Mouse (Mus musculus) liver, embryonic 12.5 days (tissue): Measurements from ENCODE around the gene Faf1. TPM values are rescaled to one million over a fixed set of nuclear protein-coding genes. Genes with fewer than 3 reads are reported as not detected.

ENCODE experiments used
- ATAC-seq: fragments of 200-750 bp; cut with Nextera tagmentation; 2 replicates; pipeline ENCODE4 v1.8.0; 2017; ENCODE audit warnings: moderate number of reproducible peaks, mild to moderate bottlenecking, moderate library complexity
- H3K27ac ChIP-seq: fragments of 300-500 bp; sonication (generic); 2 replicates; pipeline ENCODE4 v1.5.1; 2016; ENCODE audit warnings: mild to moderate bottlenecking
- H3K27me3 ChIP-seq: fragments of 300-500 bp; sonication (generic); replicated peaks from 2 replicates; pipeline ENCODE4 v1.6.1; 2016; ENCODE audit warnings: mild to moderate bottlenecking, moderate library complexity
- H3K36me3 ChIP-seq: fragments of 300-500 bp; sonication (generic); 2 replicates; pipeline ENCODE4 v1.6.1; 2016; ENCODE audit warnings: mild to moderate bottlenecking, moderate library complexity
- H3K4me1 ChIP-seq: fragments of 300-500 bp; sonication (generic); 2 replicates; pipeline ENCODE4 v1.6.1; 2016
- H3K4me2 ChIP-seq: fragments of 300-500 bp; sonication (generic); 2 replicates; pipeline ENCODE4 v1.6.1; 2016; ENCODE audit warnings: mild to moderate bottlenecking, moderate library complexity
- H3K4me3 ChIP-seq: fragments of 300-500 bp; sonication (generic); 2 replicates; pipeline ENCODE4 v1.5.1; 2016; ENCODE audit warnings: mild to moderate bottlenecking, moderate library complexity
- H3K9ac ChIP-seq: fragments of 300-500 bp; sonication (generic); 2 replicates; pipeline ENCODE4 v1.6.1; 2016; ENCODE audit warnings: mild to moderate bottlenecking, moderate library complexity
- H3K9me3 ChIP-seq: fragments of 300-500 bp; sonication (generic); replicated peaks from 2 replicates; pipeline ENCODE4 v1.6.1; 2016; ENCODE audit warnings: mild to moderate bottlenecking, moderate library complexity
- WGBS: fragments of 180-500 bp; shearing (Covaris S2); methylation state at CpG from one replicate; pipeline ENCODE4 v1.1.7; 2016; ENCODE audit not compliant: insufficient replicate concordance; 5-methylcytosine and 5-hydroxymethylcytosine counted together
- polyA plus RNA-seq: library from polyadenylated mRNA; unstranded; fragments of >200 nt; fragmentation: Nextera tagmentation; extraction: Ambion mirVana; gene quantifications from 2 replicates; pipeline ENCODE4 v1.2.1, GENCODE M21; 2016

Faf1 gene
- polyA plus RNA-seq, 1 experiment from 2014 or later = 31.4 TPM

- Histone ChIP-seq H3K4me2 (peak overlapping the region; percentile 48), H3K9ac (no peak overlapping the region), H3K27ac (no peak overlapping the region), H3K4me3 (peak overlapping the region; percentile 39), H3K4me1 (peaks cover 32% of the 10 kb centered on the region), H3K27me3 (peaks cover 100% of the 10 kb centered on the region), H3K9me3 (no peaks in the 10 kb centered on the region), H3K36me3 (no peaks in the 10 kb centered on the region)
- 2% methylated on average over 55 of the region's 56 CpGs for WGBS
- ATAC-seq = peak; percentile 33; the same call in 1 of the 2 replicates
Observed at GRCm38 (mm10) chr4:109978068-109978857, 301.9 kb downstream of the Faf1 start.

DNA sequence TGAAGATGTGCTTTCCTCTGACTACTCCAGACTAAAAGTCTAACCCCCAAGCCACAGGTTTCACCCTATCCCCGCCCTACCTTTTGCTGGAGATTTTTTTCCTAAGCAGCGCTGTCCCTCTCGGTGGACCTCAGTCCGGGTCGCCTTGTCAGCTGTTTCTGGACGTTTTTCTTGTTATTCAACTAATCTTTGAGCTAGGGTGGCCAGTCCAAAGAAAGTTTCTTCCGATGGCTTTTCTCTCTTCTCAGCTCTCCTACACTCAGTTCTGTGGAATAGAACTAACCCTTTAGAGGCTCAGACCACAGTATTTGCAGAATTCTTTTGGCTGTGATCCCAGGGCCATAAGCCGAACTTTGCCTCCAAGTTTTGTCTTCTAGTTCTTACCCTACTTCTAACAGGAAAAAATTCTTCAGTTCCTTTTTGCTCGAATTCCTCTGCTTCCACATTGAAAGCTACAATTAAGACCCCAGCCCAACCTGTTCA lies 302.5 kb downstream of the Faf1 start:
- Histone ChIP-seq H3K9me3 (no peaks in the 10 kb centered on the region), H3K4me3 (no peak overlapping the region), H3K9ac (no peak overlapping the region), H3K4me1 (peaks cover 38% of the 10 kb centered on the region), H3K4me2 (no peak overlapping the region), H3K27me3 (peaks cover 100% of the 10 kb centered on the region), H3K36me3 (no peaks in the 10 kb centered on the region), H3K27ac (no peak overlapping the region)
- WGBS = 6% methylated on average over 9 of the region's 9 CpGs
- no peak for ATAC-seq

DNA sequence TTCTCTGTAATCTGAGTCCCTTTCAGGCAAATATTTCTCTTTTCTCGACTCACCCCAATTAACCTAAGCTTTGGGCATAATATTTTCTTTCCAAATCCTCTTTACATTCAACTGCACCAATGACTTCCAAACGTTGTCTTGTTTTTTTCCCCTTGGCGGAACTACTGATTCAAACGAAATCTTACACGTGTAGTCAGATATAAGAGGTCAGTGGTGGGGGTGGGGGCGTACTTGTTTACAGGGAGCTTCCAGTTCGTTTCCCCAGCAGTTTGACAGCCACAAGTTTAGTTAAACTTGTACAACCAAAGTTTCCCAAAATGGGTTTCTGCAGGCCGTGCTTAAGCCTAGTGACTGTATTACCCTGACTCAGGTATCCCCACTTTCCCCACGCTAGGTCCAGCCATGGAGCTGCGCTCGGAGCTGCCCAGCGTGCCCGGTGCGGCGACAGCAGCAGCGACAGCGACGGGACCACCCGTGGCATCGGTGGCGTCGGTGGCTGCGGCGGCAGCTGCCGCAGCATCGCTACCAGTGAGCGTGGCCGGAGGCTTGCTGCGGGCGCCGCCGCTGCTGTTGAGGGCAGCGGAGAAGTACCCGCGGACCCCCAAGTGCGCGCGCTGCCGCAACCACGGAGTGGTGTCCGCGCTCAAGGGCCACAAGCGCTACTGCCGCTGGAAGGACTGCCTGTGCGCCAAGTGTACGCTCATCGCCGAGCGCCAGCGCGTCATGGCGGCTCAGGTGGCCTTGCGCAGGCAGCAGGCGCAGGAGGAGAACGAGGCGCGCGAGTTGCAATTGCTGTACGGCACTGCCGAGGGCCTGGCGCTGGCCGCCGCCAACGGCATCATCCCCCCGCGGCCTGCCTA lies 303.3 kb downstream of the Faf1 start:
- Histone ChIP-seq H3K9me3 (no peaks in the 10 kb centered on the region), H3K9ac (no peak overlapping the region), H3K27me3 (peaks cover 100% of the 10 kb centered on the region), H3K36me3 (no peaks in the 10 kb centered on the region), H3K27ac (no peak overlapping the region), H3K4me3 (peak overlapping the region; percentile 18; the same call in 1 of the 2 replicates), H3K4me2 (peak overlapping the region; percentile 18; the same call in 1 of the 2 replicates), H3K4me1 (peaks cover 40% of the 10 kb centered on the region)
- ATAC-seq = no peak
- 2% methylated on average over 65 of the region's 66 CpGs for WGBS

DNA sequence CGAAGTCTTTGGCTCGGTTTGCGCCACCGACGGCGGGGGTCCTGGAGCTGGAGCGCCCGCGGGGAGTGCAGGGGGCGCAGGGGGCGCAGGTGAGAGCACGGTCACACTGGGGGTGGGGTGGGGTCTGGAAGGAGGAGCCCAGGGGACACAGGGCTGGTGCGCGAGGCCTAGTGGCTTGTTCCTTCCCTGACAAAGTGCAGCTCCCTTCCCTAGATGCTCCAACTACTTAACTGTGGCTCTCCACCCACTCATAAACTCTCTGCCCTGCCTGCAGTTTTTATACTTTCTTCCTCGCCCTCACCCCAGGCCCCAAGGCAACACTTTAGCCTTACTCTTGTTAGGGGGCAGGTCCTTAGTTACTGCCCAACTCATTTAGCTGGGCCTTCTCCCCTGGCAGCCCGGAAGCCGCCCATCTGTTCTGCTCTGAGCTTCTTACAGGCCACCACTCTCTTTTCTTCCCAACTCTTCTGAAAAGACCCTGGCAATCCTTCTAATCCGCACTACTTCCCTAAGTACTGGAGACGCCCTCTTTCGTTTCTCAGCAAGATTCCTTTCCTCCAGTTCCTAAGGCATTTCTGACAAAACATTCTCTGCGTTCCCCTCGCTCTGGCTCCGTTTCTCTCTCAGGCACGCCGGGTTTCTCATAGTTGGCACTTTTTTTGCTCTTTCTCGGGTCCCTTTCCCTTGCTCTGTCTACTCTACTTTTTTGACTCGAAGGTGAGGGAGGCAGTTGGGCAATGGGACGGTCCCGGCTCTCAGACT lies 304.1 kb downstream of the Faf1 start:
- Histone ChIP-seq H3K4me1 (peaks cover 40% of the 10 kb centered on the region), H3K27me3 (peaks cover 100% of the 10 kb centered on the region), H3K9ac (no peak overlapping the region), H3K4me3 (0 out of 2 replicates have a peak overlapping the region, but pooled peaks have one; percentile 18), H3K36me3 (no peaks in the 10 kb centered on the region), H3K4me2 (no peak overlapping the region), H3K27ac (no peak overlapping the region), H3K9me3 (no peaks in the 10 kb centered on the region)
- whole genome bisulfite sequencing = 5% methylated on average over 29 of the region's 29 CpGs
- no peak for ATAC-seq

GRCm38 (mm10) chr4:109981083-109981870 lies 304.9 kb downstream of the Faf1 start:
- peaks cover 40% of the 10 kb centered on the region for H3K4me1 ChIP-seq
- H3K27ac ChIP-seq = no peak overlapping the region
- H3K4me3 ChIP-seq = peak overlapping the region; percentile 30
- H3K27me3 ChIP-seq = peaks cover 100% of the 10 kb centered on the region
- no peaks in the 10 kb centered on the region for H3K36me3 ChIP-seq
- peak overlapping the region; percentile 51; the same call in 1 of the 2 replicates for H3K4me2 ChIP-seq
- WGBS = 2% methylated on average over 37 of the region's 37 CpGs
- H3K9me3 ChIP-seq = no peaks in the 10 kb centered on the region
- no peak for ATAC-seq
- no peak overlapping the region for H3K9ac ChIP-seq

GRCm38 (mm10) chr4:109981871-109982680 lies 305.7 kb downstream of the Faf1 start:
- Histone ChIP-seq H3K9me3 (no peaks in the 10 kb centered on the region), H3K36me3 (no peaks in the 10 kb centered on the region), H3K4me2 (peak overlapping the region; percentile 51), H3K27me3 (peaks cover 100% of the 10 kb centered on the region), H3K27ac (no peak overlapping the region), H3K4me1 (peaks cover 40% of the 10 kb centered on the region), H3K4me3 (peak overlapping the region; percentile 30), H3K9ac (no peak overlapping the region; the same call in 1 of the 2 replicates)
- no peak for ATAC-seq
- 3% methylated on average over 96 of the region's 99 CpGs for WGBS

- peak overlapping the region; percentile 51 for H3K4me2 ChIP-seq
- WGBS = 4% methylated on average over 30 of the region's 30 CpGs
- H3K27ac ChIP-seq = no peak overlapping the region
- ATAC-seq = no peak
- no peaks in the 10 kb centered on the region for H3K9me3 ChIP-seq
- no peak overlapping the region; the same call in 1 of the 2 replicates for H3K9ac ChIP-seq
- H3K4me3 ChIP-seq = peak overlapping the region; percentile 30
- peaks cover 35% of the 10 kb centered on the region for H3K4me1 ChIP-seq
- H3K36me3 ChIP-seq = no peaks in the 10 kb centered on the region
- H3K27me3 ChIP-seq = peaks cover 100% of the 10 kb centered on the region
Observed at GRCm38 (mm10) chr4:109982681-109983265, 306.4 kb downstream of the Faf1 start.

- no peak for ATAC-seq
- 2% methylated on average over 49 of the region's 49 CpGs for WGBS
Observed at GRCm38 (mm10) chr4:109983281-109984001, 307.1 kb downstream of the Faf1 start.

GRCm38 (mm10) chr4:109984011-109984411 lies 307.6 kb downstream of the Faf1 start:
- WGBS = 3% methylated on average over 24 of the region's 24 CpGs
- H3K4me3 ChIP-seq = no peak overlapping the region
- H3K36me3 ChIP-seq = no peaks in the 10 kb centered on the region
- ATAC-seq = no peak
- H3K9ac ChIP-seq = no peak overlapping the region
- peaks cover 27% of the 10 kb centered on the region for H3K4me1 ChIP-seq
- no peak overlapping the region; the same call in 1 of the 2 replicates for H3K4me2 ChIP-seq
- H3K27ac ChIP-seq = no peak overlapping the region
- peaks cover 100% of the 10 kb centered on the region for H3K27me3 ChIP-seq
- H3K9me3 ChIP-seq = no peaks in the 10 kb centered on the region

More at GRCm38 (mm10) chr4:109983281-109984001, 307.1 kb downstream of the Faf1 start:
- Histone ChIP-seq H3K9me3 (no peaks in the 10 kb centered on the region), H3K27me3 (peaks cover 100% of the 10 kb centered on the region), H3K4me3 (no peak overlapping the region), H3K4me1 (peaks cover 28% of the 10 kb centered on the region), H3K36me3 (no peaks in the 10 kb centered on the region), H3K9ac (no peak overlapping the region), H3K27ac (no peak overlapping the region), H3K4me2 (peak overlapping the region; percentile 35; the same call in 1 of the 2 replicates)
